In genomic region chr1:40601461-40601860, GRCm38 (mm10) we compare ENCODE assay signal across 20 mouse cellular contexts. TPM values are rescaled to one million over a fixed set of nuclear protein-coding genes. Genes with fewer than 3 reads are reported as not detected.
"Had no signal": no experiment of that assay in that cellular context is flagged by ENCODE, and none has a peak within 500 bp of the region (broad histone marks: within the 10 kb centered on the region; RNA-seq: fewer than 3 reads in every experiment).

No protein-coding gene starts in this region.

- H3K9me3 ChIP-seq: liver, embryonic 13.5 days; midbrain, embryonic 12.5 days; midbrain, embryonic 15.5 days; neural tube, embryonic 13.5 days; stomach, embryonic 15.5 days had no signal

- H3K27ac ChIP-seq: liver, embryonic 13.5 days; midbrain, embryonic 12.5 days; midbrain, embryonic 15.5 days; neural tube, embryonic 13.5 days; stomach, embryonic 15.5 days had no signal

- H3K4me1 ChIP-seq: liver, embryonic 13.5 days; midbrain, embryonic 12.5 days; midbrain, embryonic 15.5 days; neural tube, embryonic 13.5 days; stomach, embryonic 15.5 days had no signal

- DNase-seq: kidney, postnatal 4 days; liver, embryonic 13.5 days; lung, adult 2 months; lung, postnatal 14 days; lung, postnatal 4 days; retina, postnatal 1 day; spleen, adult 18-20 months; thymus, postnatal 25 days had no signal

- H3K27me3 ChIP-seq: liver, embryonic 13.5 days; midbrain, embryonic 12.5 days; midbrain, embryonic 15.5 days; neural tube, embryonic 13.5 days; stomach, embryonic 15.5 days had no signal

- H3K36me3 ChIP-seq: liver, embryonic 13.5 days; midbrain, embryonic 12.5 days; midbrain, embryonic 15.5 days; neural tube, embryonic 13.5 days; stomach, embryonic 15.5 days had no signal

- H3K9ac ChIP-seq: liver, embryonic 13.5 days; midbrain, embryonic 12.5 days; midbrain, embryonic 15.5 days; neural tube, embryonic 13.5 days; stomach, embryonic 15.5 days had no signal

- ATAC-seq: midbrain, embryonic 15.5 days had no signal

- H3K4me2 ChIP-seq: liver, embryonic 13.5 days; midbrain, embryonic 12.5 days; midbrain, embryonic 15.5 days; neural tube, embryonic 13.5 days; stomach, embryonic 15.5 days had no signal

- H3K4me3 ChIP-seq: liver, embryonic 13.5 days; midbrain, embryonic 12.5 days; midbrain, embryonic 15.5 days; myocyte; neural tube, embryonic 13.5 days; stomach, embryonic 15.5 days had no signal

RNA-seq across cellular contexts. Expression of gene Slc9a4, which starts 21.6 kb away (rescaled TPM):
- total RNA-seq: megakaryocyte progenitor cell, adult 5-6 weeks; megakaryocyte-erythroid progenitor cell, adult 5-6 weeks; neutrophil, adult 5-6 weeks had no signal
- polyA plus RNA-seq: limb, embryonic 11.5 days; liver, adult 2 months; liver, embryonic 13.5 days; liver, embryonic 16.5 days; lung, embryonic 16.5 days; midbrain, embryonic 12.5 days; midbrain, embryonic 15.5 days had no signal
